Mouse (Mus musculus) spleen, adult 2 months (tissue): Measurements from ENCODE around the gene Kcna7.
"Not testable (repeated sequence)": the region's sequence is repeated elsewhere in the genome, so short reads cannot be mapped to it uniquely, and the experiment has no call there.

Experiments
- CTCF ChIP-seq: fragments of 200-500 bp; IDR thresholded peaks from 2 replicates; pipeline ENCODE4 v1.5.1; 2011; ENCODE audit warnings: mild to moderate bottlenecking, inconsistent platforms; ENCODE audit not compliant: insufficient read depth, insufficient read length, insufficient replicate concordance; ENCODE audit errors: extremely low read depth
- POLR2A ChIP-seq: fragments of 200-500 bp; IDR thresholded peaks from 2 replicates; pipeline ENCODE4 v1.6.1; 2011; ENCODE audit warnings: low read depth, low read length, inconsistent platforms

DNA sequence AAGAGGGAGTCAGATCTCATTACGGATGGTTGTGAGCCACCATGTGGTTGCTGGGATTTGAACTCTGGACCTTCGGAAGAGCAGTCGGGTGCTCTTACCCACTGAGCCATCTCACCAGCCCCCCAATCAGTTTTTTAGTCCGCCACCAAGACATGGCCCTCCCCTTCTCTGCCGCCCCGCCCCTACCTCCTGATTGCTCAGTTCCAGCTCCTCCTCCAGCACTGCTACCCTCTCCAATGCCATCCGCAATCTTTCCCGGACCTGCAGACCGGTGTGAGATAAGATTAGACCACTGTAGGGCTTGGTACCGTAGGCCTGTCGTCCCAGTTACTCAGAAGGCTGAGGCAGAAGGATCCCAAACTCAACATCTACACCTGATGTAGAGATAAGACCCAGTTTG is 46.4 kb upstream of the Kcna7 start:
- not testable (repeated sequence) for TF ChIP-seq CTCF, POLR2A
